Mouse (Mus musculus) activated CD4-positive, CD25-positive, alpha-beta regulatory T cell, adult 9 weeks (primary cell): Measurements from ENCODE around the gene Slitrk5. TPM values are rescaled to one million over a fixed set of nuclear protein-coding genes. Genes with fewer than 3 reads are reported as not detected.

ENCODE experiments used
- polyA plus RNA-seq: library from polyadenylated mRNA; unstranded; fragments of 100-300 nt; shearing (Covaris generic); gene quantifications from one replicate; pipeline ENCODE4 v1.2.1, GENCODE M21; 2017

Slitrk5 gene
- not detected for polyA plus RNA-seq

DNA sequence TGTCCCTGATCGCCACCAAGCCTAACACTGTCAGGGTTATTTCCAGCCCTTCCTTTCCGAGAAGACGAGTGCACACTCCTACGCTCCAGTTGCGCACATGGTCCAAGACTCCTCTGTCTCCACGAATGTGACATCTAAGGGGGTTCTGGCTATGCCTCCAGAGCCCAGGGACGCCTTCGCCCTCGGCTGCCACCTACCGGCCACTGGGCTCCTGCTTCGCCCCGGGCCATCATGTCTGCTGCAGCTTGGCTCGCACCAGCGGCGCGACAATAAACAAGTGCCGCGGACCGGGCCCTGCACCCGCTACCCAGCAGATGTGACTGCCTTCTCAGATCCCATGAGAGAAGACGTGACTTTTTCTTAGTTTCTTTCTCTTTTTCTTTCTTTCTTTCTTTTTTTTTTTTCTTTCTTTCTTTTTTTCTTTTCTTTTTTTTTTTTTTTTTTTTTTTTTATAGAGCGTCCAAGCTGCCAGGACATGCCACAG, at the start of gene Slitrk5:
TSS of gene Slitrk5 (plus strand) at position 434 of the 484 bp plus-strand sequence.

